Mouse (Mus musculus): Measurements from ENCODE around the gene Cryaa.

The Cryaa gene

DNA sequence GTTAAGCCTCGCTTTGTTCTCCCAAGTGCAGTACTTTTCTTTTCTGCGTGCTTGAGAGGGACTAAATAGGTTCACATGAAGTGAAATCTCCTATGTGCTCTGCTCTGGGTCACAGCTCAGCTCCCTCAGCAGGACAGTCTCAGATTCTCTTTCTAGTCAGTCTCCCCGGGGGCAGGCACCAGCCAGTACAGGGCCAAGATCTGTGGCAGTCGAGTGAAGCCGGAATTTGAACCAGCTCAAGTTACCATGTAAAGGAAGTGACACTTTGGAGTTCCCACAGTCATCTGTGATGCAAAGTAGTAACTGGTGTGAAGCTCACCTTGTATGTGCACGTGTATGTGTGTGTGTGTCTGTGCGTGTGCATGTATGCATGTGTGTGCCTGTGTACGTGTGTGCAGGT lies 32.8 kb downstream of the Cryaa start:
- DNase-seq (ENCODE audit: low spot score) = no peak

DNA sequence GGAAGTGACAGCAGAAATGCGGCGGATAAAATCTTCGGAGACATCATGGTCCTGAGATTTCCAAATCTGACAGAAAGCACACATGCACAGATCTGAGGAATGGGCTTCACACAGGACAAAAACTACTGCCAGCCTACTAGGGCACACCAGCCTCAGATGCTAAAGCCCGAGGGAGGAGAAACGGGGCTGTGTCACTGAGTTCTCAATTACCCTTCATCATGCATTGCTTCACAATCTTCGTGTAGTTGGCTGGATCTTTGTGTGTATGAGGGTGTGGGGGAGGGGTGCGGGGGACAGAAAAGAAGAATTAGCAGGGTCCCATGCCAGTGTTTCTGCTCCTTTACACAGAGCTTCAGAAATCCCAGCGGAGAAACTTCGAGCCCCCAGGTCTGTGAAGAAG lies 36.1 kb downstream of the Cryaa start:
- DNase-seq (ENCODE audit: low spot score) = no peak

DNA sequence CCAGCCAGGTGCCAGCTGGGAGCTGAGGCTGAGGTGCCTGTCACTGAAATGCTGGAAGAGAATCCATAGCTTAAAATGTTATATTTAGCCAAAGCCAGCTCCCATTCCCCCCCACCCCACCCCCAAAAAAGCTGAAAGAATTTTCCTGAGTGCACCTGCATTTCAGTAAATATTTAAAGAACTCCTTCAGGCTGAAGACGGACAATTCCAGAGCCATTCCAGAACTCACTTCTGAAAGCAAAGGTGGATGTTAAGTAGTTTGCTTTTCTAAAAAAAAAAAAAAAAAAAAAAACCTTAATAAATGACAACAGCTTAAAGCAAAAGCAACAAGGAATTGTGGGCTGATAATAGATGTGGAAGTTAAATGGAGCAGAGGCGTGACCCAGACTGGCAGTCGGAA lies 36.5 kb downstream of the Cryaa start:
- no peak for DNase-seq (ENCODE audit: low spot score)

DNA sequence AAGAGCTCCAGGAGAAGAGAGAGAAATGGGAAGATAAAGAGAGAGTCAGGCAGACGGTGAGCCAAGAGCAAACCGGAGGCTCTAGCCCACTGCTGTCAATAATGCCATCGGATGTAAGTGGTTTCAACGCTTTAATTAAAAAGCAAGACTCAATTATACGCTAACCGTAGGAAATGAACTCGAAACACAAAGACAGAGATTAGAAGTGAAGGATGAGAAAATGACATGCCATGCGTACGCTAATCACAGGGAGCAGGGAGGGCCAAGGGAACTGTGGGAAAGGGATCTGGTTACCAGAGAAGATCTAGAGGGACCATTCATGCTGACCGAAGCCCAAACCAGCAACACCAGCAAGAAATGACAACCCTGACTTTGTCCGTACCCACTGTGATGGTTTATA lies 37.4 kb downstream of the Cryaa start:
- DNase-seq (ENCODE audit: low spot score) = no peak

DNA sequence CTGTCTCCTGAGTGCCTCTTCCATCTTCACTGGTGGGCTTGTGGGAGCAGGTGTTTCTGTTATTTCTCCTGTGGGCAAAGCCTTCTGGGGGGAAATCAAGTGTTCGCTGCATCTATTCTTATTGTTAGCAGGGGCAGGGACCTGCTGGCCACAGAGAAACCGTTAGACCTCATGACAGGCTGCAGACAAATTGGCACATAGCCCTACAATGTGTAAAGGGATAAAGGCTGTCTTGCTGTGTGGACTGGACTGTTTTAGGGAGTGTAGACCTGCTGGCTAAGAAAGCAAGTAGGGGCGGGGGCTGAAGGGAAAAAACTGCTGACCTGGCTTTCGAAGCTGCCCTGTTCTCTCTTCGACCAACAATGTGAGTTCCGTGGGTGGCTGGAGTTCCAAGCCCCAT lies 44.0 kb downstream of the Cryaa start:
- no peak for DNase-seq (ENCODE audit: low spot score)

DNA sequence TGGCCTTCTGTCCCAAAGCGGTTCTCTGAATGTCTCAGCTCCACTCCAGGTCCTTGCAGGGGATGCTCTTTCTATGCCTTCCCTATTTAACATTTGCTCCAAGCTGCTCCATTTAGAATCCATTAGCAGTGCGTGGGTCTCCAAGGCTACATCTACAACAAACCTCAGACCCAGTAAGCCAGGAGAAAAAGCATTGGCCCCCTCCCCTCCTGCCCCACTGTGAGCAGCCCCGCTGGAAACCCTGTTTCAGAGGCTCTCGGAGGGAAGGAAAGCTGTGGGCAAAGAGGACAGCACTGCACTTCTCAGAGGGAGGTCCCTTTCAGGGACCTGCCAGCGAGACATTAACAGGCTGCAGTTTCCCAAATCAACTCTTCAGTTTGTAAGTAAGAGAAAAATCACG lies 47.8 kb downstream of the Cryaa start:
- no peak for DNase-seq (ENCODE audit: low spot score)

DNA sequence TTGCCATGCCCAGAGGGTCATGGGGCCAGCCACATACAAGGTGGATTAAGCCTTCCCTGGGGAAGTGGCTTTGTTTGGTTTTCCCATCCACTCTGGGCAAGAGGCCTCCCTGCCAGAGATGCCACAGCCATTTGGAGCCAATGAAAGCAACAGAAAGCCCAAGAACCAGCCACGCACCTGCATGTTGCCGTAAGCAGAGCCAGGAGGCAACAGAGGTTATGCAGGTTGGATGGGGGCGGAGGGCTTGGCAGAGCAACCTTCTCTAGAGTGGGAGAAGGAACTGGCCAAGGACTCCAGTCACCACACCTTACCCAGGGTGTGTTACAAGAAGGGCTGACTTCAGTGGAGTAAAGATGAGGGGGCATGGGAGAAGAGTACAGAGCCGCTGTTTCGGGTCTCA lies 48.6 kb downstream of the Cryaa start:
- DNase-seq (ENCODE audit: low spot score) = no peak

DNA sequence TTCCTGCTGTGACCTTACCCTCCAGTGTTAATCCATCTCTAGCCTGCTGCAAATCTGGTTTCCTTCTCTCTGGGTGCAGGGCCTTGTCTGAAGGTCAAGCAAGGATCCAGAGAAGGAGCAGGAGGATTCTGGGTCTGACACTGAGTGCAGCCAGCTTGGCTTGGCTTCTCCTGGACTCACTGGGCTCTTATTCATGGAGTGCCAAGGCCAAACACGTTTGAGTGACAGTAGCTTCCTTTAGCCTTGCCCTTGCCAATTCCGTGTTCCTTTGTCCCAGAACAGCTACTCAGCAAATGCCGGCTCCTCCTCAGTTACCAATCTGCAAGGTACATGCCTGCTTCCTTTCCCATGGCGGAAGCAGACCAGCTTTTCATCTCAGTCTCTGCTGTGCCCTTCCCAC lies 49.6 kb downstream of the Cryaa start:
- no peak for DNase-seq (ENCODE audit: low spot score)

DNA sequence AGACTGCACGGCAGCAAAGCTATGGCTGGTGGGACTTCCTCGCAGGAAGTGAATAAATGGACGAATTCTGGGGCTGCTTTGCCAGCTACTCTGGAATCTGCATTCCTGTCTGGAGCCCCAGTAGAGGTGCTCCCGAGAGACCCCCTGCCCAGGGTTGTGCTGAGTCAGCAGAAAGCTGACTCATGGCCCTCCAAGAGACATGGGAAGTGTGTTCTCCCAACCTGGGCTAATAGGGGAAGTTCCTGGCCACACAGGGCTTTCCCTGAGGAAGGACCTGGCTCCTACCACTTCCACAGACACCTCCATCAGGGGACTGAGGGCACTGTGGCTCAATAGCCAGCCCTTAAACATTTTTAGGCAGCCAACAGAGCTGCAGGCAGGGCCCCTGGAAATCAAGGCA lies 50.4 kb downstream of the Cryaa start:
- DNase-seq (ENCODE audit: low spot score) = no peak

DNA sequence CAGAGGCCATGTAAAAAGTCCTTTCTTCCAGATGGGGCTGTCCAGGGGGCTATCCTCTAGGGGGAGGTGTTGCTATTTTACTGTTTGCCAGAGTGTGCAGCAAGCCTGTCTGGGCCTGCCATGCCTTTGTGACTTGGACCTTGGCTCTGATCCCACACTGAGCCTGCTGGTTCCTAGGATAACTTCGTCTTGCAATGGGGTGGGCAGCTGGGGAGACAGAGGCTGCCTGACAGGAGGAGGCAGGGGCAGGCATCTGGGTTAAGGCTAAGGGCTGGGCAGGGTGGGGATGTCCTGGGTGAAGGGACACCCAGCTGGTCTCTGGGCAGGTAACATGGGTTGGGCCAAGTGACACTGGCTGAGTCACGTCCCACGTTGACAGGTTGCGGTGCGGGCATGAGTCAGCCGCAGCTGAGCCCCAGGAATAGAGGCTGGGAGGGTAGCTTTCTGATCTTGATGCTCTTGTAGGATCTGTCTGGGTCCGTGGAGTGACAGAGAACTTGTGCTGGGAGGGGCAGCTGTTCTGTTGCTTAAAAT lies 51.4 kb downstream of the Cryaa start:
- DNase-seq (ENCODE audit: low spot score) = no peak

DNA sequence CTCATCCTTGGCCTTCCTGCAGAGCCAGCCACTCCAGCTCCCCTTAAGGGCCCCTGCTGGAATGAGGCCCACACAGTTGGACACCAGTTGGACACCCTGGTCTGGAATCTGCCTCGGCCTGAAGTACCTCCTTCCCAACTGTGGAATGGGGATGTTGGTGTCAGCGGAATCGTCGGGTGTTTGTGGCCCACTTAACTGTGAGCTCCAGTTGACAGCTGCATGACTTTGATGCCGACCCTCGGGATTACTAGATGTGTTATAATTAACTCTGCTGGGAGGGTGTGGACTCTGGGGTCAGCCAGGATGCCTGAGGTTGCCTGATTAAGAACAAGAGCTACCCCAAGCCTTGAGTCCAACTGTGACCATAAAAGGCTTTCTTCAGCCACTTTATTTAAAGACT lies 53.4 kb downstream of the Cryaa start:
- peak; percentile 53 for DNase-seq (ENCODE audit: low spot score)
